Mouse (Mus musculus) olfactory bulb, adult 2 months (tissue): Measurements from ENCODE around the gene Atf4. TPM values are rescaled to one million over a fixed set of nuclear protein-coding genes. Genes with fewer than 3 reads are reported as not detected.

Experiments
- H3K27ac ChIP-seq: fragments of 200-500 bp; 2 replicates; pipeline ENCODE4 v1.5.1; 2012; ENCODE audit warnings: low read depth, low read length; ENCODE audit not compliant: insufficient read depth
- H3K4me1 ChIP-seq: fragments of 200-500 bp; 2 replicates; pipeline ENCODE4 v1.6.1; 2012; ENCODE audit warnings: low read length; ENCODE audit not compliant: control insufficient read depth, insufficient read depth
- H3K4me3 ChIP-seq: fragments of 200-500 bp; 2 replicates; pipeline ENCODE4 v1.5.1; 2012; ENCODE audit warnings: mild to moderate bottlenecking, low read depth, low read length, moderate library complexity; ENCODE audit not compliant: insufficient read depth
- CTCF ChIP-seq: fragments of 200-500 bp; IDR thresholded peaks from 2 replicates; pipeline ENCODE4 v1.5.1; 2012; ENCODE audit warnings: low read depth, mild to moderate bottlenecking, low read length, moderate library complexity; ENCODE audit not compliant: insufficient read depth
- POLR2A ChIP-seq: fragments of 200-500 bp; IDR thresholded peaks from 2 replicates; pipeline ENCODE4 v1.6.1; 2012; ENCODE audit warnings: mild to moderate bottlenecking, low read depth, low read length, moderate library complexity; ENCODE audit not compliant: insufficient read depth
- WGBS: fragments of 180-500 bp; shearing (Covaris S2); methylation state at CpG from one replicate; pipeline ENCODE4 v1.1.7; 2018; 5-methylcytosine and 5-hydroxymethylcytosine counted together
- polyA plus RNA-seq: library from polyadenylated mRNA; stranded (reverse); fragments of >200 nt; gene quantifications from 2 replicates; pipeline ENCODE4 v1.2.4, GENCODE M21; 2012; ENCODE audit warnings: low replicate concordance; ENCODE audit not compliant: missing spikeins, insufficient read depth, insufficient read length

Atf4 gene
- polyA plus RNA-seq, 1 experiment: not detected

DNA sequence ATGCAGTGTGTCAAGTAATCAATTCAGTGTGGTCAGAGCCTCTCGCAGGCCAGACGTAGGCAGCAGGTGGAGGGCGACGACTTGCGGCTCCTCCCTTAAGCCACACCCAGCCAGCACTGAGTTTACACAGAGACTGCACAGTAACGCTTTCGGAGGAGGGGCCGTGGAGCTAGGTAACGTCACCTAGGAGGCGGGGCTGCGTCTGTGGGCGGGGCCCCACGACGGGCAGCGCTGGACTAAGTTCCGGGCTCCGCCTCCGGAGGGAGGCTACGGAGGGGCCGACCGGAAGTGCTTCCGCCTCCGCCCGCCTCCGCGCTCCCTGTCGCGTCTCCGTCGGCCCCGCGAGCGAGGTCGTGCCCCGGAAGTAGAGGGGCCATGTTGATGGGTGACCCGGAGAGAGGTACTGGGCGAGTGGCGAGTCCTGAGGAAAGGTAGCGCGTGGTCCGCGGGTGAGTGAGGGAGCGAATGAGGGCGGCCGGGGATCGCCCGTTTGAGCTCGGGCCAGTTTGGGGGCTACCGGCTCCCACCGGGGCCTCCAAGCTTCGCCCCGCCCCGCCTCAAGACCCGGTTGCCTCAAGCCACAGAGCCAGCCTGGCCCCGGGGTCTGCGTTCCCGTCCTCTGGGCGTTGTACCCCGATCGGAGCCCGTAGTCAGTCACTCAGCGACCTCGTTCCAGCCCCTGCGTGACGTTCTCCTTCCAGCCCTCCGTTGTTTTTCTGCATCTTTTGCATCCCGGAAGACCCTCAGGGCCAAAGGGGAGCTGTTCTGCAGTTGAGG is 21.1 kb upstream of the Atf4 start, which contains the start of gene Mief1:
TSS of gene Mief1 (plus strand) at position 286 of the 777 bp plus-strand sequence.
- no peak for TF ChIP-seq CTCF
- TF ChIP-seq POLR2A: peak; percentile 45
- H3K4me3 ChIP-seq: peak within 1 kb of the TSS; percentile 74
- H3K27ac ChIP-seq: peak within 1 kb of the TSS; percentile 70
- under 1% methylated on average over 67 of the region's 67 CpGs for WGBS
- peaks cover 12% of the 10 kb centered on the region for H3K4me1 ChIP-seq

DNA sequence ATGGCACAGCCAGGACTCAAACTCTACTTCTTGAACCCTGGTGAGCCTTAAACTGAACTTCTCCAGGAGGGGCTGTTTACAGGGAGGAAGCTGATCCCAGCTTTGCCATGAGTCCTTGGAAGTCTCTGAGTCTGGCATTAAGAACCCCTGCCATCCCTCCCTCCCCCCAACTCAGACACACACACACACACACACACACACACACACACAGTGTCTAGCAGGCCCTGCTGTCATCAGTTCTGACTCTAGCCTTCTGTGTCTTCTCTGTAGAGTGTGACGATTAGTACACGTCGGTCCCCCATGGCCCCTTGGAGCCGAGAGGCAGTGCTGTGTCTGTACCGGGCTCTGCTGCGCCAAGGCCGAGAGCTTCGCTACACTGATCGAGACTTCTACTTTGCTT is 19.4 kb upstream of the Atf4 start, which contains the start of gene AC140267.1:
TSS of gene AC140267.1 (plus strand) at position 301 of the 400 bp plus-strand sequence.
- Histone ChIP-seq H3K27ac (no peak within 1 kb of the TSS), H3K4me1 (peaks cover 12% of the 10 kb centered on the region), H3K4me3 (peak within 1 kb of the TSS; percentile 74; the same call in 1 of the 2 replicates)
- 93% methylated on average over 9 of the region's 9 CpGs for WGBS
- no peak for TF ChIP-seq CTCF
- no peak for TF ChIP-seq POLR2A

DNA sequence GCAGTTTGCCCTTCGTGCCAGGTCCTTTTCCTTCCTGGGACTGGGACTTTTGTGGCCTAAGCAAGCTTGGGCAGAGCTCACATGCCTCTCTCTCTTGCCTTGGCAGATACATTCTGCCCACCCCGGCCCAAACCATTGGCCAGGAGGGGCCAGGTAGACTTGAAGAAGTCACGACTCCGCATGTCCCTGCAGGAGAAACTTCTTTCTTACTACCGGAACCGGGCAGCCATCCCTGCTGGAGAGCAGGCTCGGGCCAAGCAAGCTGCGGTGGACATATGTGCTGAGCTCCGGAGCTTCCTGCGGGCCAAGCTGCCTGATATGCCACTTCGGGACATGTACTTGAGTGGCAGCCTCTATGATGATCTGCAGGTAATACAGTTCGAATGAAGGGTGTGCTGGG is 6.8 kb upstream of the Atf4 start:
- H3K4me3 ChIP-seq: no peak overlapping the region
- no peak overlapping the region for H3K27ac ChIP-seq
- 96% methylated on average over 12 of the region's 12 CpGs for WGBS
- no peak for TF ChIP-seq CTCF
- no peak for TF ChIP-seq POLR2A
- peaks cover 15% of the 10 kb centered on the region for H3K4me1 ChIP-seq

DNA sequence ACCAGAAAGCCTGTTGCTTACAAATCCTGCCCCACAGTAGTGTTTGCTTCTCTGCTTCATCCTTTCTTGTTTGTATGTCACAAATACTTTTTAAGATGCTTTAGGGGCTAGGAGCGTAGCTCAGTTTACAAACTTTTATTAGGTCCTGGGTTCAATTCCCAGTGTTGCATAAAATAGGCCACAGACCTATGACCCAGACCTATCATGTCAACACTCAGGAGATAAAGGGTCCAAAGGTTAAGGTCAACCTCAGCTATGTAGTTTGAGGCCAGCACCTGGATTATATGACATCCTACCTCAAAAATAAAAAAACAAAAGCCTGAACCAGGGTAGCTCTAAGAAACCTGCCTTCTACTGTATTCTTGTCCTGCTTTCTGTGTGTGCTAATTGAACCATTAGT is 6.4 kb upstream of the Atf4 start:
- WGBS: 94% methylated on average over 1 of the region's 1 CpGs
- TF ChIP-seq CTCF (no peak), POLR2A (no peak)
- no peak overlapping the region for H3K27ac ChIP-seq
- H3K4me1 ChIP-seq: peaks cover 15% of the 10 kb centered on the region
- no peak overlapping the region for H3K4me3 ChIP-seq

DNA sequence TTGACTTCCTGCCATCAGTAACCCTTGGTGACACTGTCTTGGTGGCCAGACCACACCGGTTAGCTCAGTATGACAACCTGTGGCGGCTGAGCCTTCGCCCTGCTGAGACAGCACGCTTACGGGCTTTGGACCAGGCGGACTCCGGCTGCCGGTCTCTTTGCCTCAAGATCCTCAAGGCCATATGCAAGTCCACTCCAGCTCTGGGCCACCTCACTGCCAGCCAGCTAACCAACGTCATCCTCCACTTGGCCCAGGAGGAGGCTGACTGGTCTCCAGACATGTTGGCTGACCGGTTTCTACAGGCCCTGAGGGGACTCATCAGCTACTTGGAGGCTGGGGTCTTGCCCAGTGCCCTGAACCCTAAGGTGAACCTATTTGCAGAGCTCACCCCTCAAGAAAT is 5.3 kb upstream of the Atf4 start:
- Histone ChIP-seq H3K4me1 (peaks cover 18% of the 10 kb centered on the region), H3K27ac (0 out of 2 replicates have a peak overlapping the region, but pooled peaks have one; percentile 29), H3K4me3 (no peak overlapping the region)
- WGBS: 91% methylated on average over 10 of the region's 10 CpGs
- TF ChIP-seq POLR2A (no peak), CTCF (no peak)

DNA sequence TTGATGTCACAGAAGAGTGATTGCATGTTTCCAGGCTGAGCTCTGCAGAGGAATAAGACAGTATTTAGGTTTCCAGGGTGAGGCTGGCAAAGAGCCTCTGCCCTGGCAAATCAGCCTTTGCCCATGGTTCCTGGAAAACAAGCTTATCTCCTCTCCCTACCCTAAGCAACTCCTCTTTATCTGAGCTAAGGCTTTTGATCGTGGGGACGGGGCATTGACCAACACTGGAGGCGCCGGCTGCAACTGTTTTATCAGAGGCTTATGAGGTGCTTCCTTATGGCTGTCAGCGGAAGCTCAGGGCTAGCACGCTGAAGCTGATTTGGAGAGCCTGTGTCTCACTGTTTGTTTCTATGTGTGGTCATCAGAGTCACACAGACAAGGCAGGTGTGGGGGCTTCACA is 4.4 kb upstream of the Atf4 start:
- no peak overlapping the region for H3K4me3 ChIP-seq
- peak overlapping the region; percentile 90 for H3K27ac ChIP-seq
- TF ChIP-seq POLR2A: no peak
- 87% methylated on average over 6 of the region's 6 CpGs for WGBS
- peaks cover 18% of the 10 kb centered on the region for H3K4me1 ChIP-seq

DNA sequence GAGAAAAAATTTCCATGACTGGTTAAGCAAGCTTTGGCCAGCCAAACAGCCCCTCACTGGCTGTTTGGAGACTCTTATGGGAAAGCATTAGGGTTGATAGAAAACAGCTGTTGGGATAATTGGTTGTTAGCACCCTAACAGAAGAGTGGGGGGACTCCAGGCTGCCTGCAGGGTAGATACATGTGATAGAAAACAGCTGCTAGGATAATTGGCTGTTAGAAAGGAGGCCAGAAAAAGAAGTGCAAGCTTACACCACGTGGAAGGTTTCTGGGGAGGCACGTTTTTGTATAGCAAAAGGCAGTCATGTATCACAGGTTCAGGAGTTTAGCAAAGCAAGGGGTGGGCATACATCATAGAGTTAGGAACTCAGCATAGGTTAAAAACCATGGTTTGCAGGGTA is 1.5 kb upstream of the Atf4 start:
- Histone ChIP-seq H3K4me3 (no peak overlapping the region), H3K4me1 (peaks cover 22% of the 10 kb centered on the region), H3K27ac (peak overlapping the region; percentile 97)
- TF ChIP-seq POLR2A (no peak), CTCF (no peak)
- 7% methylated on average over 2 of the region's 2 CpGs for WGBS

DNA sequence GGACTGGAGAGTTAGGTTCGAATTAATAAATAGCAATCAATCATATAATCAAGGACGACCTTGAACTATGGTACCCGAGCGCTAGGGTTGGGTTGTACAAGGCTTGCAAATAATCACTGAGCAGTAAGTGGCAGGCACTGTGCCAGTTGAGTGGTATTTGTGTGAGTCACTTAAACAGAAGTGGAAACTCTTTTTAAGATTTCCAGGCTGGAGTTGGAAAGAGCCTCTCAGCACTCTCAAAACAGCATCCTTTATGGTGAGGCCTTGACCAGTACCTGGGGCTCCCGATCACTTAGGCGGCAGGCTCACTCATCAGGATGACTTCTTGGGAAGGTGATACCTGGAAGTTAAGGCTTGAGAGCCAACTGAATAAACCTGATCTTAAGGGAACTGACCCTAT is 777 bp upstream of the Atf4 start:
- Histone ChIP-seq H3K4me1 (peaks cover 22% of the 10 kb centered on the region), H3K27ac (peak overlapping the region; percentile 97), H3K4me3 (peak overlapping the region; percentile 90)
- 28% methylated on average over 6 of the region's 6 CpGs for WGBS
- TF ChIP-seq CTCF: no peak
- TF ChIP-seq POLR2A: no peak

DNA sequence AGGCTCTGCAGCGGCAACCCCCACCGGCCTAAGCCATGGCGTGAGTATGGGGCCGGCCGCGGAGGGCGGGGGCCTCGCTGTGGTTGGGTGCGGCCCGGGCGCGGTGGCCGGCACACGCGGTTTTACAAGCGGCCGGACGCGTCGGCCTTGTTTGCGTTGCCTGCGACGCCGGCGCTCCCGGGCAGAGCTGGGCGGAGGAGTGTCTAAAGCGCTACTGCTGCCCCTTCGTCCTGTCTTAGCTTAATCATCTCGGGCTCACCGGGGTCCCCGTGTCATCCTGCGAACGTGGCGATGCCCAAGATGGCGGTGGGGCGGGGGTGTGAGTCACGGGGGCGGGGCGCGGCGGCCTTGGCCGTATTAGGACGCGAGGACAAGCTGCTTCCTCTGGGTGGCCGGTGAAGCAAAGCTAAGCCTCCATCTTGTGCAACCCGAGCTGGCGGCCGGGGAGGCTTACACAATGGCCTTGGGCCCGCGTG is 700 bp downstream of the Atf4 start:
- Histone ChIP-seq H3K4me3 (peak overlapping the region; percentile 90), H3K27ac (peak overlapping the region; percentile 100), H3K4me1 (peaks cover 11% of the 10 kb centered on the region)
- WGBS: under 1% methylated on average over 51 of the region's 51 CpGs
- TF ChIP-seq POLR2A (no peak; the same call in 1 of the 2 replicates), CTCF (no peak)
